Mouse (Mus musculus) spleen, adult 18-20 months (tissue): Measurements from ENCODE around the gene Tenm4.
A peak's percentile ranks its signal among the peaks of the same experiment; 100 is the strongest.

Source experiments
- DNase-seq, 2 experiments: peaks; one replicate each; pipeline ENCODE4 v3.0.0; 2022; ENCODE audit warnings: mixed read lengths in 2 of 2

Gene Tenm4

DNA sequence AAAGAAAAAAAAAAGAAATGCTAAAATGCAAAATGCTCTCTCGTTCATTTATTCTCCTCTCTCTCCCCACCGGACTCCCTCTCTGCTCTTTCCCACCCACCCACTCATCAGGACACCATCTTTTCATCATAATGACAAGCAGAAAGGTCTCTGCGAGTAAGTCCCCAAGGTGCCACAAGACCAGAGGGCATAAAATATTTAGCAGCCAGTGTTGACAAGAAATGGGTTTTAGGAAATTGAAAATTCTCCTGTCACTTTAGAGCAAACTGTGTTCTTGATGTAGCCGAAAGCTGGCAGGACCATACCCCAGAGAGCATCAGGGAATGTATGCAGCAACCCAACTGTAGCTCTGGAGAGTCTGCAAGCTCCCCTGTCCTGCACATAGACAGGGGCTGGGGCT is 700.0 kb downstream of the Tenm4 start:
- DNase-seq, result no peak

DNA sequence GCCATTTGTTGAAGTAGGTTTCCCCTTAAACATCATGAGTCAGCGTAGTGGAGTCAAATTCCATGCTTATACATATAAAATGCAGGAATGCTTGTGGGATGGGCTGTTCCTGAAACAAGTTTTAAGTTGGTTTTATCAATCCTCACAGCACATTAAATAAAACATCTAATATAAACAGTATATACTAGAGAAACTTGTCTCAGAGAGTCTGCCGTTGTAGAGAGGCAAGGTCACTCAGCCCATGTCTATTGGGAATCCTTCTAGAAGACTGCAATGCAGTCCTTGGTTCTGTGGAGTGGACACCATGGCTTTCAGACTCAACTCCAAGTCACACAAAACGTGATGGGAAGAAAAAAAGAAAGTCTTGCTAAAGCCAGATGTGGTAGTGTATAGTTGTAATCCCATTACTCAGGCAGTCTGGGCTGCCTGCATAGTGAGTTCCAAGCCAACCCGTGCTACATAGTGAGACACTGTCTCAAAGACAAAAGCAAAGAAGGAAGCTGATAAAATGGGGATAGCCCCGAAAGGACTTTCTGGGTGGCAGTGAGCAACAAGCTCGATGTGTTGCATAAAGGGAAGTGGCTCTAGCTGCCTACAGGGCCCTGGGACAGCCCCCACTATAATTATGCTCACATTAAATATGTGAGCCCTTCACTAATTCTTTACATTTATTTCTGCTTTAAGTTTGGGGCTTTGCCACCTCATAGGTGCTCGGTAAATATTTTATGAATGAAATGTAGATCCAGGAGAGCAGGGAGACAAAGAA is 707.6 kb downstream of the Tenm4 start:
- DNase-seq, result no peak

DNA sequence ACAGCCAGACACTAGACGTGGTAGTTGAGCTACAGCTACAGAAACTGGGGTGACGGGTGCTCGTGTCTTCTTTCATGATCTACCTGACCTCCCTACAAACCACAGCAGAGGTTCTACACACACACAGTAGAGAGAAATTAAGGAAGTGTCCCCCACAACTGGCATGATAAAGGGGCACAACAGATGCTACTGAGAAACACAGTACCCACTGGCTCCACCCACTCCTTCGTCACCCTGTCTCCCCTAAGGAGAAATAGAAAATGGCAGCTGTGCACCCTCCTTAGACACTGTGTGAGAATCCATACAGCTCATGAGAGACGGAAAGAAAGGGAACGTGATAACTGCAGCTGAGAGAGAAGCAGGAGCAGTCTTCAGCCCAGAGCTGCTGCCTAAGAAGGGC is 708.5 kb downstream of the Tenm4 start:
- no peak for DNase-seq

DNA sequence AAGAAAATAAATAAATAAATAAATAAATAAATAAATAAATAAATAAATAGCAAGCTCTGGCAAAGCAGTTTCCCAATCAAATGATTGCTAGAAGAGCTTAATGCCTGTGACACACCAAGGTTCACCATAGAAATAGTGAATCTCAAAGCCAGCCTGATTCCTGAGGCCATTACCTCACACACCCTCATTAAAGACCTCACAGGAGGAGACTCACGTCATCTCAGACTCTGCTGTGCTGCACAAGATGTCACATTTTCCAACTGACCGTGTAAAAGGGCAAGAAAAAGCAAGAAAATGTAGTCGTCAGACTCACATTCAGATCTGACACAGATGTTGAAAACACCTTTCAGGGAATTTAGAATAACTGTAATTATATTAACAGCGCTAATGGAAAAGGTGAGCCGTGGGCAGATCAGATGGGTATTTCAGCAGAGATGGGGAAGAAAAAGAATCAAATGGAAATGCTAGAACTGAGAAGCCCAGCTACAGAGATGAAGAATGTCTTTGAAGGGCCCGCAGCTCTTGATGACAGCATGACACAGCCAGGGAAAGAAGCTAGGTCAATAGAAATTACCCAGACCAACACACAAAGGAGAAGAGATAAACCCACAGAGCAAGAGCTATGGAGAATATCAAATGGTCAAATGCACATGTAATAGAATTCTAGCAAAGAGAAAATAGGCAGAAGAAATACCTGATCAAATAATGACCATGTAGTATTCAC is 709.3 kb downstream of the Tenm4 start:
- DNase-seq, result no peak

DNA sequence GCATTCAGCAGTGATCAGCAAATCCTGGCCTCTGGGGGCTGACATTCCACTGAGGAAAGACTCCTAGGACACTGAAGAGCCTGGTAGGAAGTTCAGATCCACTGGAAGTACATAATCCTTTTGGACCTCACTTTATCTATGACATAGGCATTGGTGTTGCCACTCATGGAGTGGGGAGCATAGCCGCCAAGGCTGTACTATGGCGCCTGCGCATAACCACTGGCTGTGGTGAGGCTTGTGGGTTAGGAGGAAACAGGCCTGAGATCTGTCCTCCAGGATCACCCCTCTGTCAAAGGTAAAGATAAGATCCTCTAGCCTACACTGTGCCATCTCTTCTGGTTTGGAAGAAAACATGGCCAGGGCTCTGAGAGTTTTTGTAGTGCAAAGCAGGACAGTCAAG is 712.3 kb downstream of the Tenm4 start:
- no peak for DNase-seq

DNA sequence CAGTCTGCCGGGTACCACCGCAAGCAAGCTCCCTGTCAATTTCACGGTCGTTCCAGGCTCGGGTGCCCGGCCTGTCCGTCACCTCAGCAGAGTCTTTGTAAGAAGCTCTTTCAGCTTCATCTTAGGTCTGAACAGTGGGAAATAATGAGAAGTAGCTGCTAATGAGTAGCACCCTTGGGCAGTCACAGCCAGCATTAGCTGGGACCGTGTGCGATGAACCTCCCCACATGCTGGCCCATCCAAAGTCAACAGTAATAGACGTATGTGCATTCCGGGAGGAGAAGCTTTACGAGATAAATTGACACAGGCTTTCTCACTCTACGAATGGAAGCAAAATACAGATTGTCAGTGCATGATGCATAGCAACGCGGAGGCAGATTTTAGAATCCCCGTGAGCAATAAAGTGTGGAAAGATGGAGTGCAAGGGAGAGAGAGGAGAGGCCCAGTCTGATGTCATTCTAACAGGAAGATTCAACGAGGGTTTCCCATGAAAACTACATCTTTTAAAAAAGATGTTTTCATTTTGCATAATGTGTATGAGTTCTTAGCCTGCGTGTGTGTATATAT is 716.1 kb downstream of the Tenm4 start:
- no peak for DNase-seq

DNA sequence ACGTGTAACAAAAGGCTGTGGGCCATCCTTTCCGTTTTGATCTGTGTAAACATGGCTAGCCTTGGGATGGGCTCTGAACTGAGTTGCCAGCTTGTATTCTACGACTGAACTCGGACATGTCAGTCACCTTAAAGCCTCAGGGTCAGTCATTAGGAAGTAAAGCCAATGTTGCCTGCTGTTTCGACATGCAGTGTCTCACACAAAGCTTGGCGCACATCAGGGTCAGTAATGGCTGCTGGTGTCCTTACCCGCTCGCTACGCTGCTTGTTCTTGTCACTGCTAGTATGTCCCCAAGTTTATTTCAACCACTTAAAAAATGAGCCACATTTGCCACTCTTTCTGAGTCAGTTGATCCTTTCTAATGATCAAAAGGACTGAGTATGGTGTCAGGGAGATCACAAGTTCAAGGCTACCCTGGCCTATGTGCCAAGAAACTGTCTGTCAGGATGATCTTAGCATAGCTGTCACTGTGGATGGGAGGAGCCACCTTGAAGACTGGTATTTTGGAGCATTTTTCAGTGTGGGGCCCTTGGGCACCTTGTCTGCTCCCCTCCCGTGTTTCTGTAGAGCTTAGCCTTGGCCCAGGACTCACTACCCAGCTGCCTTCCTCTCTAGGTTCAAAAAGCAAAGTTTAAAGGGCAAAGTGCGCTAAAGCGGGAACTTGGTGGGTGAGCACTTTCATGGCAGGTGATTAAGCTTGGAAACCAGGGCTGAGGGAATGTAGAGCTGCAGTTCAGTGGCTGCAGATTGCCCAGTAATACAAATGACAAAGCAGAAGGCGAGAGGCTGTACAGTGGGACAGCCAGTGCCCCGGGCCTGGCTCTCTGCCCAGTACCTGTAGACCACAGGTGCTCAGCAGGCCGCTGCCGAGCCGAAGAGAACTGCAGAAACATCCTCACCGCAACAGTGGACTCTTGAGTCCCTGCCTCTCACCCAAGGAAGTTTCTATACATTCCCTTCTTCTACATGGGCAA is 718.3 kb downstream of the Tenm4 start:
- DNase-seq, result no peak

DNA sequence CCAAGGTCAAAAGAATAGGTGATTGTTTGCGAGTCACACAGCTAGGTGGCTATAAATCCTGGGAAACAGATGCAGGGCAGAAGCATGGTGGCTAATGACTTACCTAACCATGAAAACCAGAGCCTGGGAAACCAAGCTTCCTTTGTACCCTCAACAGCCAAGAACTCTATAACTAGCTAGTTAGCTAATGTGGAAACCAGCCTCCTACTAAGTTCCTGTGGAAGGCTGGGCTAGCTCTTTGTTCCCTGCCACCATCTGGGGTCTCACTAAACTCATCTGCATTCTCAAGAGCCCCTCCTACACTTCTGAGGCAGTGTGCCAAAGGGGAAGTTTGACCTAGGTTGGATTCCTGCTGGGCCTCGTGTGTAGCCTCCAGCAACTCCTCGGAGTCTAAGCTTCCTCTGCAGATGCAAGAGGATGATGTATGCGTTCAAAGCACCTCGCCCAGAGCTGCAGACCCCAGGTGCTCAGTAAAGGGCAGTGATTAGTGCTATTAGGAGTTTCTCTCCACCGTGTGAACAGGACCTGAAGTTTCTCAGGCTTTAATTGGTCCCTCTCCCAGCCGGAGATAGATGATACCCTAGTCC is 719.1 kb downstream of the Tenm4 start:
- no peak for DNase-seq

DNA sequence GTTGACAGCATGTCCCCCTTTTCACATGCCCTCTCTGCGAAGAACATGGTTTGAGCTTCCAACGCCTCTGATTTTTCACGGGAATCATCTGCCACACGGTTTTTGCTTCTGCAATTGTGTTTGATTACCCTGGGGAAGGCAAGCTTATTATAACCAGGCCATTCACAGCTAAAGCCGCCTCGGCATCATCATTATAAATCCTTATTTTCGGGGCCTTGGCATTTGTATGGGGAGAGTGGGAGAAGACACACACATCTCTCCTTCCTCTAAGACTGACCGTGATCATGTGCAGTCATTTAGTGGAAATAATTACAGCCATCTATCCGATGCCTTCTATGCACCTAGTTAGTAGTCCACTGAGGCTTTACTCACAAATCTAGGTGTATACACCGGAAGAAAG is 719.9 kb downstream of the Tenm4 start:
- DNase-seq, result no peak

DNA sequence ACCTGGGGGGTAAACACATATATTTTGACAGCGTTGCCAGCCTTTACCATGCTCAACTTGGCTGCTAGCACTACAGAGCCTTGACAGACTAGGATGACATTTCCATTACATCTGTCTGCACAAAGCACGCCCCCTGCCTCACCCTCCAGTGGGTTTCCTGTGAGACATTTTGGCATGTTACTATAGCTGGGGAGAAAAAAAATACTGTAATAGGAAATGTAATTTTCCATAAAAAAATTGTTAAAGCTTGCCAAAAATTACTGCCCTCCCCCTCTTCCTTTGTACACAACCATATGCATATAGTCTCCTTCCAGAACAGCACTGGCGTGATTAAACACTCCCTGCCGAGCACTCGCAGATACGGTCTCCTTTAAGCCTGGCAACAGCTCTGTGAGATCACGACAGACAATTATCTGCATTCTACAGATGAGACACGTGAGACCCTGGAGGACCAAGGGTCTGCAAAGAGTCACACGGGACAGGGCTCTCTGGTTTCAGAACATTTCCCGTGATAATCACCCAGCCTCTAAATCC is 728.1 kb downstream of the Tenm4 start:
- DNase-seq, result no peak

DNA sequence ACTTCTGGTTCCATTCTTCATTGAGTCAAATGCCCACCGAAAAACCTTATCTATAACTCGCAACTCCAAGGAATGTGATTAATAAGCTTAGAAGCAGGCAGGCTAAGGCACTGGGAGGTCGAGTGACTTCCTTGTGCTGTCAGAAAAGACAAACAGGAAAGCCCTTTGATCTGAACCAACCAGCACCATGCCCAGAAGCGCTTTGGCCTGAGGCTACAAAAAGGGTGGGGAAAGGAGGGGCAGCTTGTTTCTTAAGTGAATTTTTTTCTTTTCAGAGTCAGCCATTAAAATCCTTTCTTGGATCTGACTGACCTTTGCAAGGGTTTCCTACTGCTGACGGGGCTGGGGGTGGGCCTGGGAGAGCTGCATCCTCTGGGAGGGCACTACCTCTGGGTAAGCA is 731.1 kb downstream of the Tenm4 start:
- DNase-seq, result no peak

DNA sequence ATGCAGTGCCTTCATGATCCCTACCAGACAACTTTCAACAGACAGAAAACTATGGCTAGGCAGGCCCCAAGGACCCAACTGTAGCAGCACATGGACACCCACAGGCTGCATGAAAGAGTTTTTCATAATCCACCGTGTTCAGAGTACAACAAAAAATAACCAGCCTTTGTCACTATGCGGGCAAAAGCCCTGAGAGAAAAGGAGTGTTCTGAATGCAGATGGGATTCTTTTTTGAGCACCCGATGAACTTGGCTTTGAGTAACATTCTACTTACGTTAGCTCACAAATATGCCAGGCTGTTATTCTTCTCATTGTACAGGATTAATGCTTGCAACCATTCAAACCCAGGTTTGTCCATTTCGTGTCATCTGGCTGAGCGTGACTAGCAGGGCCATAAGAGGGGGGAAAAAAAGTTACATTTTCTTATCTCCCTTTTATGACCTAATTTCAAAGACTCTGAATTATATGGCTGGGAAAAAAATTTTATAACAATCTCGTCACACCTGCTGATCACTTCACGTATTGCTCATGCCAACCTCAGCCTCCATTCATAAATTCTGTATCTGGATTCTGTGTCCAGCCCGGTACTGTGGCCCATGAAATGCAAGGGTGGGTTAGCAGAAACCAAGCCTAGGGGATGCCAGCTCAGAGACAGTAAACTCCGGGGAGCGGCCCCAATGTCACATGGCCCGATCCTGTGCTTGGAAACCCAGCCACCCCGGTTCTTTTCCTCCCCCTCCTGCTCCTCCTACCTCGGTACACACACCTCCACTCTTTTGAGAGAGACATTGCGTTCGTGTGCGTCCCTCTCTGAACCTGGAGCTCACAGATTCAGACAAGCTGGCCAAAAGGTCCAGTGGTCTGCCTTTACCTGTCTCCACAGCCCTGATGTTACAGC is 732.3 kb downstream of the Tenm4 start:
- no peak for DNase-seq

DNA sequence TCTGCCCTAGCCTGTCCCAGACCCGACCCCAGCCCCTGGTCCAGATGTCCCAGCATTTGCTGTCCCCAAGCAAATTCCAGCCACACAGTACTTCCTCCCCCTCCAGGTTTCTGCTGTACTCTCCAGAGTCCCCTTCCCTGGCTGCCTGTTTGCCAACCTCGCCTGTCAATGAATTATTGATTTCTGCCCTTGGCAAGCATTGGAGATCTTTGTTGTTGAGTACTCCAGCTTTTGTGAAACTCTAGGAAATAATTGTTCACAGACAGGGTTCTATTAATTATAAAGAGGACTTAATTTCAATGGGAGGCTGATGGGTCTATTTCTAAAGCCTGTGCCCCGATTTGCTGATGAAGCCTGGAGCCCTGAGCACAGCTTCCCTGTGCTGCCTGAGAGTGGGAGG is 733.4 kb downstream of the Tenm4 start:
- no peak for DNase-seq

DNA sequence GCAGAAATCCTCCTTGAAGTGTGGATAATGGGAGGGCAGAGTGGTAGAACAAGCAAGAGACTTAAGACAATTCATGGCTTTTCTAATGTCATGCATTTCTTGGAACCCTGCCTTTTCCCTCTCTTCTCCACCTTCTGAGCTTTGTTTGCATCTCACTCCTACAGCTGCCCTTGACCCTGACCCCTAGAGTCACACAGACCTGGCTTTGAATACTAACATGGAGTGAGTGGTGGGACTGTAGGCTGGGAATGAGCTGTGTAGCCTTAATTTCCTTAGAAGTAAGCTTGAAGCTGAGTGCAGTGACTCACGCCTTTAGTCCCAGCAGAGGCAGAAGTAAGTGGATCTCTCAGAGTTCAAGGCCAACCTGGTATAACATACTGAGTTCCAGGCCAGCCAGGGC is 733.9 kb downstream of the Tenm4 start:
- DNase-seq, result no peak

DNA sequence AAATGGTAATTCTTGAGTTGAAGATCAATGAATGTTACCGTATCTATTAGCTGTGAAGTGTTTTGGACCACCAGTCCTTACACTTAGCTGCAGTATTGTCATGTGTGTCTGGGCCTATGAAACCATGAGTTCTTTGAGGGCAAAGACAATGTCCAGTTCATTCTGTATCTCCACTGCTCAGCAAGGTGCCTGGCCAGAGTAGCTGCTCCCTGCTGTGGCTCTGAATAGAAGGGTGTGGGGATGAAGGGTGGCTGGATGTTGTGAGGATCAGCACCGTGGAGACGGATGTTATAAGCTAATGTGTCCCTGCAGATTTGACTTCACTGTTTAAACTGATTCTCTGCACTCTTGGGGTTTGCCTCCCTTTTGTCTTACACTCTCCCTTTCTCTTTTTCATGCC is 734.4 kb downstream of the Tenm4 start:
- DNase-seq, result no peak

DNA sequence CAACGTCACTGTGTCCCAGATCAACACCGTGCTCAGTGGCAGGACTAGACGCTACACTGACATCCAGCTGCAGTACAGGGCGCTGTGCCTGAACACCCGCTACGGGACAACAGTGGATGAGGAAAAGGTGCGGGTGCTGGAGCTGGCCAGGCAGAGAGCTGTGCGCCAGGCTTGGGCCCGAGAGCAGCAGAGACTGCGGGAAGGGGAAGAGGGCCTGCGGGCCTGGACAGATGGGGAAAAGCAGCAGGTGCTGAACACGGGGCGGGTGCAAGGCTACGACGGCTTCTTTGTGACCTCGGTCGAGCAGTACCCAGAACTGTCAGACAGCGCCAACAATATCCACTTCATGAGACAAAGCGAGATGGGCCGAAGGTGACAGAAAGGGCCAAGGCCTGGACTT is 735.2 kb downstream of the Tenm4 start:
- DNase-seq, result no peak

DNA sequence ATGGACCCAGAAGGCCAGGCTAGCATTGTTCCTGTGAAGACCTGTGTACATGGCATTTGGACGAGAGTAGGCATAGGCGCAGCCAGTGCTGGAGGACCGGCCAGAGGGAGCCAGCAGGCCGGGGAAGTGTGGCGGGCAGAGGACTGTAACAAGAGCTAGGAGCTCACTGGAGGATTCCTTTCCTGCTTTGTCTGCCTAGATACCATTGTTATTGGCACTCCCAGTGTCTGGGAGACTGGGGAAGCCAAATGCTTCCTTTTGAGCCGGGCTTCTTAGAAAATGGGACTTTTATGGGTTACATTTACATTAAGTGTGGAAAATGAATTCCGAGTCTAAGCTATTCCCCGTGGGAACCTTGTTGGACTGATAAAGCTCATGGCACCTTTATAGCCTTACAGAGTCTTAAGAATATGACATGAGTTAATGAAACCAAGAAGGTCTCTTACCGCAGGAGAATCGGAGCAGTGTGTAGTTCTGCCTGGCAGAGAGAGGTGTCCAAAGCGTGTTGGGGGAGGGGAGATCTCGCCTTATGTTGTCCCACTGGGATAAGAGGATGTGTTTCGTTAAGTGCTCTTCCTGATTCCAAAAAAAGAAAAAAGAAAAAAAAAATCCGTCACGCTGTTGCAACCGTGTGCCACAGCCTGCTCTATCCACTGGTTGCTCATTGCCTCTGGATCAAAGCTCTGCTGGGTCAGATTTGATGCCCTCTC is 737.1 kb downstream of the Tenm4 start:
- DNase-seq, result no peak

DNA sequence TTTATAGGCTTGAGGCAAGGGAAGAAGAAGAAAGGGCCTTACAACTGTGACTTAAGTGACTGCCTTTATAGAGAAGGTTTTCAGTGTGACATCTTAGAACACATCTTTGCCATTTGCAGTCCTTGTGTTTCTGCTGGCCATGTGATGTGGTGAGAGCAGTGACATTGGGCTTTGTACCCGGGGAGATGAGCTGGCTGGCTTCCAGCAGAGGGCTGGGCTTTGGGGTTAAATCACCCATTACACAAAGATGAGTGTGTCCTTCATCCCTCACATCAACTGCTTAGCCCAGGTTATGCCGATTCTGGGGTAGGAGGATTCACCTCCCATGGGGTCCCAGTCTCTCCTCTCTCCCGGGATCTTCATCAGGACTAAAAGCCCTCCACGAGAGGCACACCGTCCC is 738.8 kb downstream of the Tenm4 start:
- DNase-seq, result no peak

DNA sequence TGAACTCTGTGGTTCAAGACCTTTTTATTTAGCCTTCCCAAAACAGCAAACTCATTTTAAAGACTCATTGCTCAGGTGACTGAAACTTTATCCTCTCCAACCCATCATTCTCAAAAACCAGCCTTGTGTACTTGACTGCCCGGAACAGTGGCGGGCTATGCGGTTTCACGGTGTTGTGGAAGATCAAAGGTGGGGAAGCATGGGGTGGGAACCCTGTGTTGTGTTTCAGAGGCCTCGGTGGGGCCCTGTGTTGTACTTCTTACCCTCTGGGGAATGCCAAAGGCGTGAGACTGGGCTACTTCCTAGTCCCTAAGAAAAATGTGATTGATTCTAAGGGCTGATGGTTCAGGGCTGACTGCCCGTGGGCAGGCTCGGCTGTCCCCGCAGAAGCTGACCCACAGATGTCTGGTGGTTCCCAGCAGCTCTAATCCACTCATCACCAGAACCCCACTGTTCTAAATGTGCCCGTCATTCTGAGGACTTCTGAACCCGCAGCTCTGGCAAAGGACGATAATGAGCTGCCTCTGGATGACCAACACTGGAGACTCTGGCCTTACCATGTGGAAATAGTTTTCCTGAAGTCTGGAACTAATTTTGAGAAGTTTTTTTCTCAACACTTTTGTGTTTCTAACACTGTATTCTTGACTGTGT is 739.4 kb downstream of the Tenm4 start:
- DNase-seq, result no peak

DNA sequence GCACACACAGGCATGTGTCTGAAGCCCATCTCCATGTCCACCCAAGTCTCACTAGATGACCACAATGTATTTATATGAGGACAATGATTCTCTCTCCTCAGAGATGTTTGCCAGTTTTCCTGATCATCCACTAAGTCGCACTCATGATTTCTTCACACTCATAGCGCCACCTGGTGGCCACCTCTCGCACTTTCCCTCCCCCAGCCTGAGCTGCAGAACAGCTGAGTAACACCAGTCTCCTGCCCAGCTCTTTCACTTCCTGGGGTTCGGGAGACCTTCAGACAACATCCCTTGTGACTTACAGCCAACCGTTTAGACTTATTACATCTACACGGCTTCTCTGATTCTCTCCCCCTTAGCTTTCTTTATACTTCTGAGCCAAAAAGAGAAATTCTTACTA is 743.0 kb downstream of the Tenm4 start:
- DNase-seq, result peak; percentile 48 to 71
